26 mouse cellular contexts compared by ENCODE assay signal in genomic region chr11:121006184-121006583, GRCm38 (mm10). TPM values are rescaled to one million over a fixed set of nuclear protein-coding genes. Genes with fewer than 3 reads are reported as not detected.
DNase-seq lines count a peak whose midpoint lies in the region; ATAC-seq and TF ChIP-seq lines count a peak whose summit lies in the region.
"Had no signal": no experiment of that assay in that cellular context is flagged by ENCODE, and none has a peak within 500 bp of the region (broad histone marks: within the 10 kb centered on the region; RNA-seq: fewer than 3 reads in every experiment).

No protein-coding gene starts in this region.

- H3K79me2 ChIP-seq in MEL (ENCODE audit: control insufficient read depth, insufficient read depth, low read length, poor library complexity), result no peaks in the 10 kb centered on the region

- DNase-seq in embryonic facial prominence, embryonic 10.5 days (ENCODE audit: low spot score), result no peak
- DNase-seq in heart, adult 11 months, result peak; percentile 84
- no peak for DNase-seq in heart, adult 9 months (ENCODE audit: low spot score in 2 of 2)
- peak; percentile 48 for DNase-seq in MEL (ENCODE audit: low read depth, low spot score)
- no peak for DNase-seq in midbrain, embryonic 14.5 days
- no peak for DNase-seq in spleen, postnatal 36 days (ENCODE audit: low spot score in 2 of 2)
- DNase-seq: adrenal gland, adult 2 months; adrenal gland, adult 8-10 months; adrenal gland, postnatal 10 days; adrenal gland, postnatal 14 days; adrenal gland, postnatal 25 days; adrenal gland, postnatal 36 days; B cell, adult 2 months; cerebellum, adult 11 months; cerebellum, adult 11-12 months; cerebellum, adult 18-20 months had no signal

- 76% methylated on average over 6 of the region's 6 CpGs for WGBS in embryonic facial prominence, embryonic 13.5 days
- 82% methylated on average over 6 of the region's 6 CpGs for WGBS in embryonic facial prominence, embryonic 10.5 days
- WGBS in midbrain, embryonic 14.5 days, result 75% methylated on average over 6 of the region's 6 CpGs

- H3K4me3 ChIP-seq in embryonic facial prominence, embryonic 13.5 days, result no peak overlapping the region
- no peak overlapping the region for H3K4me3 ChIP-seq in embryonic facial prominence, embryonic 10.5 days
- H3K4me3 ChIP-seq in MEL (ENCODE audit: control insufficient read depth in 1 of 2, insufficient read depth in 1 of 2, low read depth in 2 of 2, low read length in 2 of 2), result no peak overlapping the region
- no peak overlapping the region for H3K4me3 ChIP-seq in midbrain, embryonic 14.5 days (replicated peaks; ENCODE audit: low read depth, low read length)

- ATAC-seq in embryonic facial prominence, embryonic 13.5 days (ENCODE audit: insufficient number of reproducible peaks, insufficient read depth, low FRiP score, low TSS enrichment, low read depth), result no peak
- ATAC-seq in megakaryocyte-erythroid progenitor cell, adult 5-6 weeks (replicated peaks; ENCODE audit: low FRiP score, low TSS enrichment, poor library complexity, severe bottlenecking), result 0 out of 2 replicates have a peak, but pooled peaks have one; percentile 19
- ATAC-seq in midbrain, embryonic 14.5 days (ENCODE audit: low FRiP score, low TSS enrichment), result no peak
- ATAC-seq: activated CD4-positive, CD25-positive, alpha-beta regulatory T cell, adult 4 months; CD4-positive, CD25-positive, alpha-beta regulatory T cell, adult 4 months; Patski had no signal

- peaks cover 19% of the 10 kb centered on the region for H3K4me1 ChIP-seq in embryonic facial prominence, embryonic 13.5 days
- peaks cover 5% of the 10 kb centered on the region; the same call in 1 of the 2 replicates for H3K4me1 ChIP-seq in embryonic facial prominence, embryonic 10.5 days
- H3K4me1 ChIP-seq in MEL (ENCODE audit: control insufficient read depth in 1 of 2, insufficient read depth in 2 of 2, low read length in 2 of 2), result peaks cover 7 to 10% of the 10 kb centered on the region in 2 experiments
- H3K4me1 ChIP-seq in midbrain, embryonic 14.5 days (ENCODE audit: control insufficient read depth, insufficient read depth, low read length), result no peaks in the 10 kb centered on the region

- TF ChIP-seq POLR2A in MEL (IDR thresholded peaks at IDR 0.05; ENCODE audit: control insufficient read depth in 1 of 2, insufficient read depth in 1 of 2, low read depth in 1 of 2, low read length in 2 of 2, poor library complexity in 1 of 2), result no peak

- TF ChIP-seq EP300 in MEL (IDR thresholded peaks at IDR 0.05; ENCODE audit: low read depth in 1 of 2, low read length in 2 of 2), result no peak

- no peak overlapping the region for H3K9ac ChIP-seq in embryonic facial prominence, embryonic 13.5 days
- H3K9ac ChIP-seq in MEL (ENCODE audit: control insufficient read depth, low read depth, low read length, poor library complexity, severe bottlenecking), result no peak overlapping the region
- no peak overlapping the region for H3K9ac ChIP-seq in midbrain, embryonic 14.5 days (replicated peaks; ENCODE audit: low read length)

- no peaks in the 10 kb centered on the region for H3K9me3 ChIP-seq in embryonic facial prominence, embryonic 13.5 days
- no peaks in the 10 kb centered on the region for H3K9me3 ChIP-seq in embryonic facial prominence, embryonic 10.5 days
- H3K9me3 ChIP-seq in MEL (replicated peaks; ENCODE audit: insufficient read depth, low read length), result no peaks in the 10 kb centered on the region
- no peaks in the 10 kb centered on the region for H3K9me3 ChIP-seq in midbrain, embryonic 14.5 days (ENCODE audit: control insufficient read depth, low read length)
- H3K9me3 ChIP-seq: G1E had no signal

- H3K27ac ChIP-seq in embryonic facial prominence, embryonic 13.5 days, result 0 out of 2 replicates have a peak overlapping the region, but pooled peaks have one; percentile 44
- H3K27ac ChIP-seq in embryonic facial prominence, embryonic 10.5 days (replicated peaks), result no peak overlapping the region
- H3K27ac ChIP-seq in MEL (ENCODE audit: control insufficient read depth, low read depth, low read length), result no peak overlapping the region
- no peak overlapping the region for H3K27ac ChIP-seq in midbrain, embryonic 14.5 days (replicated peaks; ENCODE audit: low read depth, low read length)

- no peaks in the 10 kb centered on the region for H3K27me3 ChIP-seq in embryonic facial prominence, embryonic 13.5 days
- H3K27me3 ChIP-seq in embryonic facial prominence, embryonic 10.5 days (replicated peaks; ENCODE audit: low read depth, poor library complexity, severe bottlenecking), result no peaks in the 10 kb centered on the region
- H3K27me3 ChIP-seq in MEL (ENCODE audit: control insufficient read depth in 1 of 2, insufficient read depth in 2 of 2, low read length in 2 of 2), result no peaks in the 10 kb centered on the region
- no peaks in the 10 kb centered on the region for H3K27me3 ChIP-seq in midbrain, embryonic 14.5 days (ENCODE audit: control insufficient read depth, insufficient read depth, low read length)
- H3K27me3 ChIP-seq: CH12.LX, Patski had no signal

- no peaks in the 10 kb centered on the region for H3K36me3 ChIP-seq in embryonic facial prominence, embryonic 13.5 days
- H3K36me3 ChIP-seq in embryonic facial prominence, embryonic 10.5 days (replicated peaks), result no peaks in the 10 kb centered on the region
- H3K36me3 ChIP-seq in MEL (ENCODE audit: control insufficient read depth in 1 of 2, insufficient read depth in 2 of 2, low read length in 2 of 2), result no peaks in the 10 kb centered on the region
- H3K36me3 ChIP-seq in midbrain, embryonic 14.5 days (ENCODE audit: control insufficient read depth, insufficient read depth, low read length), result no peaks in the 10 kb centered on the region
- H3K36me3 ChIP-seq: G1E had no signal

- TF ChIP-seq RAD21 in MEL (IDR thresholded peaks at IDR 0.05; ENCODE audit: low read depth, low read length), result no peak

- no peak for TF ChIP-seq CTCF in MEL (IDR thresholded peaks at IDR 0.05 in 2 of 3, conservative IDR thresholded peaks at IDR 0.05 in 1 of 3; ENCODE audit: control insufficient read depth in 1 of 3, insufficient read depth in 1 of 3, low read depth in 2 of 3, low read length in 3 of 3, poor library complexity in 1 of 3, severe bottlenecking in 1 of 3)

- no peak overlapping the region for H3K4me2 ChIP-seq in embryonic facial prominence, embryonic 13.5 days
- H3K4me2 ChIP-seq in midbrain, embryonic 14.5 days (ENCODE audit: low read length), result no peak overlapping the region

TF ChIP-seq in MEL, 35 proteins besides CTCF, POLR2A, EP300 and RAD21 (continues in another document):
- TF ChIP-seq ZC3H11A (IDR thresholded peaks at IDR 0.05; ENCODE audit: low read depth, low read length) (no peak), MXI1 (IDR thresholded peaks at IDR 0.05; ENCODE audit: low read depth, low read length) (0 out of 2 replicates have a peak, but pooled peaks have one; percentile 27), CHD2 (IDR thresholded peaks at IDR 0.05; ENCODE audit: low read length) (no peak), RCOR1 (IDR thresholded peaks at IDR 0.05; ENCODE audit: low read depth, low read length) (0 out of 2 replicates have a peak, but pooled peaks have one; percentile 8), SIN3A (IDR thresholded peaks at IDR 0.05; ENCODE audit: low read length) (peak; percentile 40; the same call in 1 of the 2 replicates)

RNA-seq across cellular contexts. Expression of gene Csnk1d, which starts 15.1 kb away (rescaled TPM):
- polyA plus RNA-seq in embryonic facial prominence, embryonic 13.5 days (2015; fragmentation: Nextera tagmentation; extraction: Ambion mirVana), result 132 and 134 TPM in 2 replicates
- polyA plus RNA-seq in embryonic facial prominence, embryonic 10.5 days (2016; fragmentation: Nextera tagmentation; extraction: Ambion mirVana), result 129 and 133 TPM in 2 replicates
- total RNA-seq in MEL (2012; rRNA removed), result 81.3 and 83.2 TPM in 2 replicates
- 100 to 1,000 TPM; 121 to 329 TPM for polyA plus RNA-seq in MEL (2012; ENCODE audit: insufficient read depth in 1 of 2, insufficient read length in 2 of 2, low read depth in 1 of 2, low replicate concordance in 2 of 2, missing spikeins in 1 of 2)
- 64.0 and 86.0 TPM in 2 replicates for total RNA-seq in megakaryocyte-erythroid progenitor cell, adult 5-6 weeks (2014; fragmentation: Nextera tagmentation)
- total RNA-seq in megakaryocyte-erythroid progenitor cell, adult 5-6 weeks (2017), result 109 and 132 TPM in 2 replicates
- 81.5 and 85.8 TPM in 2 replicates for polyA plus RNA-seq in midbrain, embryonic 14.5 days (2014; fragmentation: Nextera tagmentation; extraction: Ambion mirVana)

RNA-seq across cellular contexts. Expression of gene Cd7, which starts 33.0 kb away (rescaled TPM):
- 0.28 and 0.49 TPM in 2 replicates for polyA plus RNA-seq in embryonic facial prominence, embryonic 13.5 days (2015; fragmentation: Nextera tagmentation; extraction: Ambion mirVana)
- polyA plus RNA-seq in embryonic facial prominence, embryonic 10.5 days (2016; fragmentation: Nextera tagmentation; extraction: Ambion mirVana), result not detected in 2 replicates
- total RNA-seq in MEL (2012; rRNA removed), result 0.39 and 0.58 TPM in 2 replicates
- under 1 TPM in 1 of 2 experiments, not detected in 1; 0.33 TPM for polyA plus RNA-seq in MEL (2012; ENCODE audit: insufficient read depth in 1 of 2, insufficient read length in 2 of 2, low read depth in 1 of 2, low replicate concordance in 2 of 2, missing spikeins in 1 of 2)
- 16.6 TPM in 2 replicates for total RNA-seq in megakaryocyte-erythroid progenitor cell, adult 5-6 weeks (2014; fragmentation: Nextera tagmentation)
- total RNA-seq in megakaryocyte-erythroid progenitor cell, adult 5-6 weeks (2017), result 1.2 and 6.7 TPM in 2 replicates
- not detected in 2 replicates for polyA plus RNA-seq in midbrain, embryonic 14.5 days (2014; fragmentation: Nextera tagmentation; extraction: Ambion mirVana)
- total RNA-seq: adrenal gland, postnatal 25 days; G1E had no signal
- polyA plus RNA-seq: C2C12, G1E, Patski had no signal

RNA-seq across cellular contexts. Expression of gene Sectm1b, which starts 57.2 kb away (rescaled TPM):
- 0.59 and 0.99 TPM in 2 replicates for polyA plus RNA-seq in embryonic facial prominence, embryonic 13.5 days (2015; fragmentation: Nextera tagmentation; extraction: Ambion mirVana)
- polyA plus RNA-seq in embryonic facial prominence, embryonic 10.5 days (2016; fragmentation: Nextera tagmentation; extraction: Ambion mirVana), result not detected in 2 replicates
- total RNA-seq in MEL (2012; rRNA removed), result not detected in 2 replicates
- under 1 TPM in 1 of 2 experiments, not detected in 1; 0.14 TPM for polyA plus RNA-seq in MEL (2012; ENCODE audit: insufficient read depth in 1 of 2, insufficient read length in 2 of 2, low read depth in 1 of 2, low replicate concordance in 2 of 2, missing spikeins in 1 of 2)
- total RNA-seq in megakaryocyte-erythroid progenitor cell, adult 5-6 weeks (2014; fragmentation: Nextera tagmentation), result not detected in 2 replicates
- total RNA-seq in megakaryocyte-erythroid progenitor cell, adult 5-6 weeks (2017), result not detected in 2 replicates
- not detected in 2 replicates for polyA plus RNA-seq in midbrain, embryonic 14.5 days (2014; fragmentation: Nextera tagmentation; extraction: Ambion mirVana)
- total RNA-seq: adrenal gland, adult 2 months; adrenal gland, adult 8-10 months; adrenal gland, postnatal 10 days; adrenal gland, postnatal 14 days; adrenal gland, postnatal 25 days; adrenal gland, postnatal 36 days; CH12.LX; ES-E14 had no signal
- polyA plus RNA-seq: activated CD4-positive, CD25-positive, alpha-beta regulatory T cell, adult 4 months; adrenal gland, adult 2 months; brain, embryonic 14.5 days; C2C12; CD4-positive, CD25-positive, alpha-beta regulatory T cell, adult 4 months; G1E had no signal

RNA-seq across cellular contexts. Expression of gene Slc16a3, which starts 57.9 kb away (rescaled TPM):
- polyA plus RNA-seq in embryonic facial prominence, embryonic 13.5 days (2015; fragmentation: Nextera tagmentation; extraction: Ambion mirVana), result 56.4 and 63.4 TPM in 2 replicates
- 131 and 182 TPM in 2 replicates for polyA plus RNA-seq in embryonic facial prominence, embryonic 10.5 days (2016; fragmentation: Nextera tagmentation; extraction: Ambion mirVana)
- total RNA-seq in MEL (2012; rRNA removed), result 570 and 748 TPM in 2 replicates
- polyA plus RNA-seq in MEL (2012; ENCODE audit: insufficient read depth in 1 of 2, insufficient read length in 2 of 2, low read depth in 1 of 2, low replicate concordance in 2 of 2, missing spikeins in 1 of 2), result 100 to 1,000 TPM in 1 of 2 experiments, 10 to 100 TPM in 1; 85.7 to 610 TPM
- 0.15 and 1.9 TPM in 2 replicates for total RNA-seq in megakaryocyte-erythroid progenitor cell, adult 5-6 weeks (2014; fragmentation: Nextera tagmentation)
- 2.1 and 3.2 TPM in 2 replicates for total RNA-seq in megakaryocyte-erythroid progenitor cell, adult 5-6 weeks (2017)
- 3.4 and 4.8 TPM in 2 replicates for polyA plus RNA-seq in midbrain, embryonic 14.5 days (2014; fragmentation: Nextera tagmentation; extraction: Ambion mirVana)

Comparison
In these comparisons a context has a peak if more than half of its experiments do, and no peak if none do; other contexts are left out.
1. DNase-seq: peak in heart, adult 11 months (single experiment) and MEL (single experiment); none in embryonic facial prominence, embryonic 10.5 days (single experiment), heart, adult 9 months (0 of 2), midbrain, embryonic 14.5 days (single experiment) and spleen, postnatal 36 days (0 of 2).